Mouse (Mus musculus): ENCODE results near the gene Gm11020.

GRCm38 (mm10) chr8:104340233-104341105, 19.1 kb downstream of the Gm11020 start:
- TF ChIP-seq CTCF (IDR thresholded peaks at IDR 0.05; ENCODE audit: control insufficient read depth, insufficient read depth, low read length): peak; percentile 46; the same call in 1 of the 2 replicates
- TF ChIP-seq POLR2A (IDR thresholded peaks at IDR 0.05; ENCODE audit: borderline replicate concordance, control insufficient read depth, low read depth, low read length): peak; percentile 64; the same call in 1 of the 2 replicates
